Mouse (Mus musculus): ENCODE measurements at regions not wholly inside any gene's neighbourhood (a gene's known extent, or its start where the extent isn't known, plus 50 kb on each side); places are given as distances from the start of the nearest gene placed in this dataset.

- TF ChIP-seq ZNF384 (IDR thresholded peaks at IDR 0.05; ENCODE audit: low read depth, low read length) (no peak), ZC3H11A (IDR thresholded peaks at IDR 0.05; ENCODE audit: borderline replicate concordance, low read depth, low read length) (no peak), MAFK (IDR thresholded peaks at IDR 0.05; ENCODE audit: insufficient read depth, low read depth, low read length) (no peak), CHD2 (IDR thresholded peaks at IDR 0.05; ENCODE audit: low read depth, low read length) (no peak)
Observed at GRCm38 (mm10) chr3:123977168-123977567, 286.5 kb upstream of the Ndst3 start.
